9 mouse cellular contexts compared by ENCODE assay signal in genomic region chr6:37371341-37371740, GRCm38 (mm10).
DNase-seq lines count a peak whose midpoint lies in the region; ATAC-seq and TF ChIP-seq lines count a peak whose summit lies in the region.
"Had no signal": no experiment of that assay in that cellular context is flagged by ENCODE, and none has a peak within 500 bp of the region (broad histone marks: within the 10 kb centered on the region; RNA-seq: fewer than 3 reads in every experiment).

No protein-coding gene starts in this region.

- H3K27me3 ChIP-seq in lung, embryonic 14.5 days (ENCODE audit: insufficient read depth, low read length), result no peaks in the 10 kb centered on the region
- H3K27me3 ChIP-seq: lung, embryonic 15.5 days had no signal

- no peak overlapping the region for H3K9ac ChIP-seq in lung, embryonic 14.5 days
- H3K9ac ChIP-seq: lung, embryonic 15.5 days had no signal

- DNase-seq in embryo, embryonic 10.5 days (ENCODE audit: low spot score), result peak; percentile 28
- no peak for DNase-seq in embryo, embryonic 10 days (ENCODE audit: low spot score)
- DNase-seq in 416B (ENCODE audit: low read depth), result peak; percentile 51
- DNase-seq in lung, embryonic 14.5 days, result no peak
- no peak for DNase-seq in cerebellum, adult 9-10 months
- DNase-seq in layer of hippocampus, adult 11-12 months (ENCODE audit: low spot score), result no peak
- no peak for DNase-seq in right cerebral cortex, adult 18-20 months

- no peak overlapping the region for H3K4me3 ChIP-seq in bone marrow, adult 2 months (replicated peaks; ENCODE audit: control insufficient read depth, low read depth, low read length)
- H3K4me3 ChIP-seq in lung, embryonic 14.5 days (ENCODE audit: low read depth, low read length), result no peak overlapping the region
- H3K4me3 ChIP-seq: lung, embryonic 15.5 days had no signal

- no peaks in the 10 kb centered on the region for H3K9me3 ChIP-seq in lung, embryonic 14.5 days (ENCODE audit: low read depth, low read length)
- H3K9me3 ChIP-seq: lung, embryonic 15.5 days had no signal

- 73% methylated on average over 7 of the region's 7 CpGs for WGBS in bone marrow, adult 2 months
- WGBS in lung, embryonic 14.5 days, result 82% methylated on average over 7 of the region's 7 CpGs

- ATAC-seq in lung, embryonic 14.5 days (ENCODE audit: insufficient read depth), result no peak

- no peak for TF ChIP-seq POLR2A in bone marrow, adult 2 months (IDR thresholded peaks at IDR 0.05; ENCODE audit: borderline replicate concordance, control insufficient read depth, low read depth, low read length)

- H3K36me3 ChIP-seq in lung, embryonic 14.5 days (ENCODE audit: insufficient read depth), result peaks cover 11% of the 10 kb centered on the region; the same call in 1 of the 2 replicates

- peak; percentile 62 for TF ChIP-seq CTCF in bone marrow, adult 2 months (IDR thresholded peaks at IDR 0.05; ENCODE audit: control insufficient read depth, insufficient read depth, low read length)
- TF ChIP-seq CTCF in lung, embryonic 14.5 days (IDR thresholded peaks at IDR 0.05; ENCODE audit: low read depth), result peak; percentile 63

- H3K4me2 ChIP-seq in lung, embryonic 14.5 days, result no peak overlapping the region
- H3K4me2 ChIP-seq: lung, embryonic 15.5 days had no signal

- H3K27ac ChIP-seq in bone marrow, adult 2 months (ENCODE audit: control insufficient read depth, insufficient read depth, low read depth, low read length, poor library complexity), result no peak overlapping the region
- H3K27ac ChIP-seq in lung, embryonic 14.5 days (ENCODE audit: low read depth), result no peak overlapping the region
- H3K27ac ChIP-seq: lung, embryonic 15.5 days had no signal

- H3K4me1 ChIP-seq in bone marrow, adult 2 months (ENCODE audit: control insufficient read depth, insufficient read depth, low read length), result no peaks in the 10 kb centered on the region
- H3K4me1 ChIP-seq in lung, embryonic 14.5 days (ENCODE audit: insufficient read depth), result peaks cover 10% of the 10 kb centered on the region

Comparison
In these comparisons a context has a peak if more than half of its experiments do, and no peak if none do; other contexts are left out.
1. DNase-seq: peak in embryo, embryonic 10.5 days (single experiment) and 416B (single experiment); none in embryo, embryonic 10 days (single experiment), lung, embryonic 14.5 days (single experiment), cerebellum, adult 9-10 months (single experiment), layer of hippocampus, adult 11-12 months (single experiment) and right cerebral cortex, adult 18-20 months (single experiment).